Mouse (Mus musculus): ENCODE data around the gene Dab2ip. TPM values are rescaled to one million over a fixed set of nuclear protein-coding genes. Genes with fewer than 3 reads are reported as not detected.

Dab2ip gene
- polyA plus RNA-seq, 1 experiment = 28.5 TPM

DNA sequence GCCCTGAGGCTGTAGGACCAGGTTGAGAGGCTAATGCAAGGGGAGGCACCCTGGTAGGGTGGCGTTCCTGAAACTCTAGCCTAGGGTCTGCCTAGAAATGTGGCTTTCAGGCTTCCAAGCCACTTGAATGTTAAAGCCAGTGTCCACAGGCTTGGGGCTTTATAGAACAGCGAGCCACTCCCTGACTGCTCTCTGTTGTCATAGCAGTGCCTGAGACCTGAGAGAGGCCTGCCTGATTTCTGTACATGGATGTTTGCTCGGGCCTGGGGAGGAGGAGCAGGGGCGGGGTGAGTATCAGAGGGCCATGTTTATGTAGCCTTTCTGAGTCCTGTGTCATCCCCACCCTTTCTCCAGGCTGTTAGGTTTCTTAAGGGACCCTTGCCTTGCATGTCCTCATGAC, 94.9 kb downstream of the Dab2ip start:
- TF ChIP-seq POLR2A (IDR thresholded peaks at IDR 0.05; ENCODE audit: control insufficient read depth, low read depth, low read length) = no peak
- TF ChIP-seq CTCF (IDR thresholded peaks at IDR 0.05; ENCODE audit: control insufficient read depth, insufficient read depth, insufficient replicate concordance, low read depth, low read length) = no peak
- no peaks in the 10 kb centered on the region for H3K36me3 ChIP-seq (ENCODE audit: control insufficient read depth, insufficient read depth, low read length)
- no peak overlapping the region for H3K27ac ChIP-seq (ENCODE audit: control insufficient read depth, insufficient read depth, low read depth, low read length)
- no peaks in the 10 kb centered on the region for H3K4me1 ChIP-seq (ENCODE audit: control insufficient read depth, insufficient read depth, low read length)
- no peaks in the 10 kb centered on the region for H3K27me3 ChIP-seq (ENCODE audit: control insufficient read depth, insufficient read depth, low read length)
- H3K4me3 ChIP-seq (ENCODE audit: control insufficient read depth, low read depth, low read length) = no peak overlapping the region

DNA sequence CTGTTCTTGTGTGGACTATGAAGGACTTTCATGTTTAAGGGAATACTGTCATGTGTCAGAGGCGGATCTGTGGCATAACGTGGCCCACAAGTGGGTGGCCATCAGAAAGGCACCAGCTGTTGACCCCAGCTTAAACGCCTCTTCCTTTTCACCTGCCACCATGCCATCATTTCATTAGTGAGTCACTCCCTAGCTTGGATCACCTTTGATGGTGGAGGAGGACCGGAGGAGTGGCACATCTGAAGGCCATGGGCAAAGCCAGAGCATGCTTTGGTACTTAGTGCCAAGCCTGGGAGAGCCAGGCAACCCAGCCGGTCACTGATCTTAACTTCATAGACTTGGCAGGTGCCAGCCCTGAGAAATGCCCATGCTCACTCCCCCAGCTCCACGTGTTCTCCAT, 96.7 kb downstream of the Dab2ip start:
- Histone ChIP-seq H3K4me3 (ENCODE audit: control insufficient read depth, low read depth, low read length) (no peak overlapping the region), H3K27ac (ENCODE audit: control insufficient read depth, insufficient read depth, low read depth, low read length) (no peak overlapping the region), H3K4me1 (ENCODE audit: control insufficient read depth, insufficient read depth, low read length) (no peaks in the 10 kb centered on the region; the same call in none of the 2 replicates), H3K27me3 (ENCODE audit: control insufficient read depth, insufficient read depth, low read length) (no peaks in the 10 kb centered on the region), H3K36me3 (ENCODE audit: control insufficient read depth, insufficient read depth, low read length) (no peaks in the 10 kb centered on the region)
- TF ChIP-seq CTCF (IDR thresholded peaks at IDR 0.05; ENCODE audit: control insufficient read depth, insufficient read depth, insufficient replicate concordance, low read depth, low read length) (no peak), POLR2A (IDR thresholded peaks at IDR 0.05; ENCODE audit: control insufficient read depth, low read depth, low read length) (no peak)

DNA sequence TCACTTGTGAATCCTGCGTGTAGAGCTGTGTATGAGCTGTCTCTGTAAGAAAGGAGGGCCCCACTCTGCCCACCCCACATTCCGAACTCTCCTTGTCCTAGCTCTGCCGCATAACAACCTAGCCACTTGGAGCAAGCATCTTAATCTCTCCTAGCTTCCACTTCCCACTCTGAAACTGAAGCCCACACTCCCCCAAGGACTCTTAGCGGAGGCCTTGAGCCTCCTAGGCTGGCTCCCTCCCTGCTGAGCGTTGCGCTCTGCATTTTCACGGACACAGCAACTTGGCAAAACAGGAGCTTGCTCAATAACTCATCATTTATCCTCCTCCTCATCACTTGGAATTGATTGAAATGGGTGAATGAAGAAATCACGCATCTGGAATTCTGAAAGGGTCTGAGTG, 97.9 kb downstream of the Dab2ip start:
- Histone ChIP-seq H3K4me3 (ENCODE audit: control insufficient read depth, low read depth, low read length) (no peak overlapping the region), H3K4me1 (ENCODE audit: control insufficient read depth, insufficient read depth, low read length) (peaks cover 5% of the 10 kb centered on the region), H3K27me3 (ENCODE audit: control insufficient read depth, insufficient read depth, low read length) (no peaks in the 10 kb centered on the region), H3K27ac (ENCODE audit: control insufficient read depth, insufficient read depth, low read depth, low read length) (no peak overlapping the region), H3K36me3 (ENCODE audit: control insufficient read depth, insufficient read depth, low read length) (no peaks in the 10 kb centered on the region)
- no peak for TF ChIP-seq CTCF (IDR thresholded peaks at IDR 0.05; ENCODE audit: control insufficient read depth, insufficient read depth, insufficient replicate concordance, low read depth, low read length)
- no peak for TF ChIP-seq POLR2A (IDR thresholded peaks at IDR 0.05; ENCODE audit: control insufficient read depth, low read depth, low read length)

DNA sequence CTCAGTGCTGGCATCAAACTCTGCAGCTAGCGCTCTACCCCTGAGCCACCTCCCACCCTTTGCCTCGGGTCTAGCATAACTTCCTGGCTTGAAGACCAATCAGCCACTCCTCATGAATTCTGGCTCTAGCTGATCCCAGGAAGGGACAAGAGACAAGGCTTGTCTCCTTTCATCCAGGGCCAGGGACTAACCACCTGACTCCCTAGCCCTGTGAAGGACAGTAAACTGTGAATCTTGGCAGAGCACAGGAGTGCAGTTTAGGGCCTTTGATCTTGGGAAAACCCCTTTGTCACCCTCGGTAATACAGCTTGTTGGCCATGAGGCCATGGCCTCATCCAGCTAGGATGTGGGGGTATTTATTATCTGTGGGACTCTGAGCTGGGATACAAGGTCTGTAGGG, 100.2 kb downstream of the Dab2ip start:
- TF ChIP-seq POLR2A (IDR thresholded peaks at IDR 0.05; ENCODE audit: control insufficient read depth, low read depth, low read length) = no peak
- no peak for TF ChIP-seq CTCF (IDR thresholded peaks at IDR 0.05; ENCODE audit: control insufficient read depth, insufficient read depth, insufficient replicate concordance, low read depth, low read length)
- H3K27me3 ChIP-seq (ENCODE audit: control insufficient read depth, insufficient read depth, low read length) = no peaks in the 10 kb centered on the region
- no peak overlapping the region for H3K27ac ChIP-seq (ENCODE audit: control insufficient read depth, insufficient read depth, low read depth, low read length)
- no peak overlapping the region for H3K4me3 ChIP-seq (ENCODE audit: control insufficient read depth, low read depth, low read length)
- H3K4me1 ChIP-seq (ENCODE audit: control insufficient read depth, insufficient read depth, low read length) = peaks cover 22% of the 10 kb centered on the region
- no peaks in the 10 kb centered on the region for H3K36me3 ChIP-seq (ENCODE audit: control insufficient read depth, insufficient read depth, low read length)

DNA sequence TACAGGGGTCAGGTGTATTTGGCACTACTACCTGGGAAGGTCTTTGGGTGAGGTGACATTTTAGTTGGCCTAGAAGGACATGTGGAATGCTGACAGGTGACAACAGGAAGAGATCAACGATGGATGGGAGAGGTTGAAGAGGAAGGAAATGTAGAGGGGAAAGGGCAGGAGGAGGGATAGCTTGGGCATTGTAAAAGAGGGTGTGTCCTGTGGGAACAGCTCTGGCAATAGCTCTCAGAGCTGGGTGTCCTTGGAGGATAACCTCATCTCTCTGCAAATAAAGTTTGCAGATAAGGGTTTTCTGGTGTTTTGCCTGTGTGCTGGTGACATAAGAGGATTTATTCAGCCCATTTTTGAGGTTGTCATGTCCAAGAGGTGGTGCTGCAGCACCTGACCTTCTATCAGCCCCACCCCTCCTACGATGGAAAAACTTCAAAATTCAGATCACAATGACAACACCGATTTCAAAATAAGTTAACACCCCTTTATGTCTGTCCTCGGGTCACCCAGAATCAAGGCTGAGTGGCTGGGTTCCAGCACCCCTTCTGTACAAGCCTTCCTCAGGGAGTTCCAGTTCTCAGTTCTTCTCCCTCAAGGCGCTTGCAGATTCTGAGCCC, 101.6 kb downstream of the Dab2ip start:
- H3K27me3 ChIP-seq (ENCODE audit: control insufficient read depth, insufficient read depth, low read length) = no peaks in the 10 kb centered on the region
- TF ChIP-seq CTCF (IDR thresholded peaks at IDR 0.05; ENCODE audit: control insufficient read depth, insufficient read depth, insufficient replicate concordance, low read depth, low read length) = no peak
- no peak for TF ChIP-seq POLR2A (IDR thresholded peaks at IDR 0.05; ENCODE audit: control insufficient read depth, low read depth, low read length)
- H3K36me3 ChIP-seq (ENCODE audit: control insufficient read depth, insufficient read depth, low read length) = no peaks in the 10 kb centered on the region
- H3K4me1 ChIP-seq (ENCODE audit: control insufficient read depth, insufficient read depth, low read length) = peaks cover 26% of the 10 kb centered on the region
- no peak overlapping the region for H3K27ac ChIP-seq (ENCODE audit: control insufficient read depth, insufficient read depth, low read depth, low read length)
- no peak overlapping the region for H3K4me3 ChIP-seq (ENCODE audit: control insufficient read depth, low read depth, low read length)

DNA sequence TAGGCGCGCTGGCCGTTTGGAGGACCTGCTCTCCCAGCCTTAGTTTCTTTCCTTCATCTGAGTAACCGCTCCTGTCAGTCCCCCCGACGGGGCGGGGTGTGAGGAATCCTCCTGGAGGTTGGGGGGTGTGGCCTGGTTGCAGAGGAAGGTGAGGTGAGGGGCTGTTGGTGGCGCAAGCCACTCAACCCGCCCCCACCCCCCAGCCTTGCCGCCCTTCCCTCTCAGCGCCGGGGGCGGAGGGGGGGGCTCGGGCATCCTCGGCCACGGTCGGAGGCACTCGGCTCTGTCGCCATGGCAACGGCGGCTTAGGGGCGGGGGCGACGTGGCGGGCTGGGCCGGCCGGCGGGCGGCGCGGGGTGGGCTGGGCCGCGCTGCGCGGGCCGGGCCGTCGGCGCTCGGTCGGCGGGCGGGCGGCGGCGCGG, 102.9 kb downstream of the Dab2ip start:
- Histone ChIP-seq H3K4me1 (ENCODE audit: control insufficient read depth, insufficient read depth, low read length) (peaks cover 26% of the 10 kb centered on the region), H3K27ac (ENCODE audit: control insufficient read depth, insufficient read depth, low read depth, low read length) (peak overlapping the region; percentile 15; the same call in 1 of the 2 replicates), H3K4me3 (ENCODE audit: control insufficient read depth, low read depth, low read length) (peak overlapping the region; percentile 72), H3K27me3 (ENCODE audit: control insufficient read depth, insufficient read depth, low read length) (no peaks in the 10 kb centered on the region), H3K36me3 (ENCODE audit: control insufficient read depth, insufficient read depth, low read length) (no peaks in the 10 kb centered on the region)
- TF ChIP-seq POLR2A (IDR thresholded peaks at IDR 0.05; ENCODE audit: control insufficient read depth, low read depth, low read length) (no peak; the same call in 1 of the 2 replicates), CTCF (IDR thresholded peaks at IDR 0.05; ENCODE audit: control insufficient read depth, insufficient read depth, insufficient replicate concordance, low read depth, low read length) (no peak)

DNA sequence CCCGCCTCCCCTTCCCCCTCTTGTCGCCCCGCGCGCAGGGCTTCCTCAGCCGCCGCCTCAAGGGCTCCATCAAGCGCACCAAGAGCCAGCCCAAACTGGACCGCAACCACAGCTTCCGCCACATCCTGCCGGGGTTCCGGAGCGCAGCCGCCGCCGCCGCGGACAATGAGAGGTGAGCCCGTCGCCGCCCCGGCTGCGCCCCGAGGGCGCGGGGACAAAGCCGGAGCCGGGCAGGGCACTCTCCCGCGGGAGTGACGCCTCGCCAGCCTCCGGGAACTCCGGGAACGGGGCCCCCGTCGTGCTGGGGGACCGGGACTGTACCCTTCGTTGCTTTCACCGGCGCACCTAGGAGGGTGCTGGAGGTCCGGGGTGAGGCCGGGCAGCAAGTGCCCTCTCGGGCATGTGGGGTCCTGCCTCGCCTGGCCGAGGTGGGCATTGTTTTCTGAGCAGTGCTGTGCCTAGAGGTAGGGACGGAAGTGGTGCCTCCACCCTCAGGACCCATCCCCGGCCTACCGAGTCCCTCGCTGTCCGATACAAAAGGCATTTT, 103.5 kb downstream of the Dab2ip start:
- TF ChIP-seq POLR2A (IDR thresholded peaks at IDR 0.05; ENCODE audit: control insufficient read depth, low read depth, low read length) (no peak; the same call in 1 of the 2 replicates), CTCF (IDR thresholded peaks at IDR 0.05; ENCODE audit: control insufficient read depth, insufficient read depth, insufficient replicate concordance, low read depth, low read length) (no peak)
- H3K4me1 ChIP-seq (ENCODE audit: control insufficient read depth, insufficient read depth, low read length) = peaks cover 26% of the 10 kb centered on the region
- no peaks in the 10 kb centered on the region for H3K27me3 ChIP-seq (ENCODE audit: control insufficient read depth, insufficient read depth, low read length)
- H3K4me3 ChIP-seq (ENCODE audit: control insufficient read depth, low read depth, low read length) = peak overlapping the region; percentile 89
- 0 out of 2 replicates have a peak overlapping the region, but pooled peaks have one; percentile 26 for H3K27ac ChIP-seq (ENCODE audit: control insufficient read depth, insufficient read depth, low read depth, low read length)
- H3K36me3 ChIP-seq (ENCODE audit: control insufficient read depth, insufficient read depth, low read length) = no peaks in the 10 kb centered on the region

Data from testis, adult 2 months (tissue).